Mouse (Mus musculus) adrenal gland, postnatal 14 days (tissue): ENCODE data around the gene Tgfb3. TPM values are rescaled to one million over a fixed set of nuclear protein-coding genes. Genes with fewer than 3 reads are reported as not detected.

Experiments used
- DNase-seq: peaks from one replicate; pipeline ENCODE4 v3.0.0; 2021; ENCODE audit warnings: mixed read lengths
- total RNA-seq: library from RNA; stranded (reverse); gene quantifications from 2 replicates; pipeline ENCODE4 v1.2.3, GENCODE M21; 2021

Gene Tgfb3
- total RNA-seq, 1 experiment from 2014 or later = 11.3 TPM

DNA sequence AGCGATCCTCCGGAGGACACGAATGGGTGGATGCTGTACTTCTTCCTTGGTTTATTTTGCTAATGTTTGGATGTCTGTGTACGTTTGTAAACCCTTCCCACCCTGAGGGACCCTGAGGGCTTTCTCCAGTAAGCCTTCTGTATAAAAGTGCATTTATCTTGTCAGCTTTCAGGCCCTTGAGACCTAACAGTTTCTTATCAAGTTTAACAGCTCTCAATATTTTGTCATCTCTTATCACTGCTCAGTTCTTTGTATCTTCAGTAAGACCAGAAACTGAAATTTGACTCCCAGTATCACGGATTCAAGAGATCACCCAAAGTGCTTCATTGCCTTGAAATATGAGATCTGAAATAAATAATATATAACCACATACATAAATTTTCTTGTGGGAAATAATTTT, 47.9 kb downstream of the Tgfb3 start:
- DNase-seq = no peak

DNA sequence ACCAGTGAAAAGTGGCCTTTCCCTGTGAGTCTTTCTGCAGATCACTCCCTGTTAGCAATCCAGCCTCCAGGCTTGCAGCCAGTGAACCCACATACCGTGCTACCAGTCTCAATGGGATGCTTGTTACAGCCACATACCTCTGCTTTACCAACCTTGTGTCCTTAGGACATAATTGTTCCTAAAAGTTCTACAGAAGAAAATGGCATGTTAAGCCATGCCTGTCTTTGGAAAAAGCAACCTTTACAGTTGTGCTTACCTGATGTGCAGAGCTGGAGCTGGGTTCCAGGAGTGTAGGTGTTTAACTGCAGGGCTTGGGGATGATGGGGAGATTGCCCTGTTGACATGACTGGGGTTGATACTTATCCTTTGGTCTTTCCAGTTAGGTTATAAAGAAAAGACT, 51.1 kb downstream of the Tgfb3 start:
- DNase-seq = no peak

DNA sequence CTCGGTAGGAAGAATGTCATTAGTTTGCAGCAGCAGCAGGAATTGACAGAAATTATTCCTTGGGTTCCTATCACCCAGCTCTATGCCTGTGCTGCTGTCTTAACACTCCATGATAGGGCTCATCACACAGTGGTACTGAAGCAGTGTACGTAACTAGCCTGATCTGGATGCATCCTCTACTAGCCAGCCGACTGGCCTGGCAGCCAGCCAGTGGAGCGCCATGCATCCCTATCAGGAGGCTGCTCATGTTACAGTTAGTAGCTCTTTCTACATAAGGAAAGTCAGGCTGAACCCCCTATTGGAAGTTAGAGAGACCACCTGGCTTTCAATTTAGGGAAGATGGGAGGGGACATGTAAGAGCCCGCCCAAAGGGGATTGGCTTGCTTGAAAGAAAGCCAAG, 51.8 kb downstream of the Tgfb3 start:
- DNase-seq = no peak

DNA sequence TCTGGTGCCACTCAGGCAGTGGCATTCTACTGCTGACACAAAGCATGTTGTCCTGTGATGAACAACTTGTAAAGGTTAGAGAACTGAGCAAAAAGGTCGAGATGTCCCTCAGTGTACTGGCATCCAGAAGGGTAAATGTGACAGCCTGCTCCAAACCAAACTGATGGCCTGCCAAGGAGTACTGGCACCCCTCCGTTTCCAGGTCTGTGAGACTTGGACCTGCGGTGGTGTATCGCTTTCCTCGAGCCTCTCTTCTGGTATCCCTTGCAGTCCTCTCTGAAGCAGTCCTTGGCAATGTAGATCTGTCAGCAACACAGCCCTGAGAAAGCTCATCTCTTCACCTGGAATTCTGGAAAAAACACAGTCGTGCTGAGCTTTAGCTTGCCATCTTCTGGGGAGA, 53.4 kb downstream of the Tgfb3 start:
- no peak for DNase-seq

GRCm38 (mm10) chr12:86024426-86024825, 54.4 kb downstream of the Tgfb3 start:
- peak; percentile 59 for DNase-seq

DNA sequence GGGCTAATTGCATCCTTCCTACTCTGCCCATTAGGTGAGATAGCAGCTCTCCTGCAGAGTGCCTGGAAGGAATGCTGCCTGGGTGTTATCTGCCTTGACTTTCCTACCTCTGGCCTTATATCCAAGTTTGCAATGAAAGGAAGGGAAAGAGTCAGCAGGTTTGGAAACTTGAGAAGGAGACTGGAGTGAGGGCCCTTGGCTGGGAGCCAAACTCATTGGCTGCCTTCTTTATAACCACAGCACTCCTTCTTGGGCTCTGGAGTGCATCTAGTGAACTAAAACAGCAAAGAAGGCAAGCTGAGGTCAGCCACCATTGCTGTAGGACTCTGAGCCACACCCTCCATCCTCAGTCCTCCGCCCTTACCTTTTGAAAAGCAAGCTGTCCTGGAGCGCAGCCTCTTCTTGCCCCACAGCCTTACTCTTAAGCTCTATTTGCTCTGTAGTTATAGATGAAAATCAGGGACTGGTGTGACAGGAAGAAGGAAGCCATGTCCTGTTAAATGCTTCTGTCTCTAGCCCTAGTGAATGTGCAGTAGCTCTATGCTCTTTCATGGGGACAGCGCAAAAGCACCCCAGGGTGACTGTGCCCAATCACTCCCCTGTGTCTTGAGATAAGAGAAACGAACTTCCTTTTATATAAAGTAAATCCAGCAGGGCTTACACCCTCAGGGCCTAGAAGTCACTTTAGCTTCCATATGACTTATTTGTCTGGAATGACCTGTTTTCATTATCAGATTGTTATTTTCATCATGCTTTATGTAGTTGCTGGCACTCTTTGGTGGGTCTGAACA, 55.6 kb downstream of the Tgfb3 start:
- DNase-seq = no peak

DNA sequence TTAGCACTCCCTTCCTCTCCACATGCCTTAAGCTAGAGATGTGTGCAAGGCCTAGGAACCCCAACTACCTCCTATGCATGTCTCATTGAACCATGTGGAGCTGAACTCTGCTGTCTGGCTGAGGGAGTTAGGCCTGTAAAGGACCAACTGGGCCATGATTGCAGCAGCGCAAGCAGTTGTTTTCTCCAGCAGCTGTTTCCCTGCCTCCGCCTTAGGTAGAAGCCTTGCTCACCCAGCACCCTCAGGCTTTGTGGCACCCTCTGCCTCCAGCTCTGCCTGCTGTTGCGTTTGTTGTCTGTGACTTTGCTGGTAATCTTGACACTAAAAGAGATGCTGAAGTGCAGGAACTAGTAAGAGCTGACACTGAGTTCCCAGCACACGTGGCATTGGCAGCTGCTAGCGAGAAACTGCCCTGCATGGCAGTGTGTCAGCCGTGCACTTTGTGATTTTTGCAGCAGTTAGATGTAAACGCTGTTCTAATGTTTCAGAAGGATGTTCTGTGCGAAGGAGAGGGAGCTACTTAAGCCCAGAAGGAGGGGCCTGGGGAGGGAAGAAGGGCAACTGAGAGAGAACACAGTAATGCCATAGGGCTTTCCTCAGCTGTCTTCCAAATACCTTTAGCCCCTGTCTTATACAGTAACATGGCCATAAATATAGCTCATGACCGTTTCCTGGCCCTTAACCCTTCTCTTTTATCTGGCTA, 56.4 kb downstream of the Tgfb3 start:
- no peak for DNase-seq

DNA sequence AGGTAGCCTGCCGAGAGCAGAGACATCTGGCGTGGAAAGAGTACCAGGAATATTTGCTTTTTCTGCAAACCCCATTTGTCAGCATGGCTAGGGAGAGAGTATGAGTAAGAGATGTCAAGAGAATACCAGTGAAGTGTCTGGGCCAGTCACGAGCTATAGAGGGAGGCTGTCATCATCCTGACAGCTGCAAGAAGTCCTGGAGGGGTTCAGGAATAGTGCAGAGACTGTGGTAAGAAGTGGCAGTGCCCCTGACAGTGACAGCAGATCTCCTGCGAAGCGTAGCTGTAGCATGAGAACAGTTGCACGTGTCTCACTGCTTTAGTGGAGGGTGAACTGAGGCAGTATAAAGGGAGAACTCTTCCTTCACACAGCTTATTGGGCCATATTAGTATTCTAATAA, 57.3 kb downstream of the Tgfb3 start:
- no peak for DNase-seq

GRCm38 (mm10) chr12:86017360-86017759, 61.5 kb downstream of the Tgfb3 start:
- no peak for DNase-seq

DNA sequence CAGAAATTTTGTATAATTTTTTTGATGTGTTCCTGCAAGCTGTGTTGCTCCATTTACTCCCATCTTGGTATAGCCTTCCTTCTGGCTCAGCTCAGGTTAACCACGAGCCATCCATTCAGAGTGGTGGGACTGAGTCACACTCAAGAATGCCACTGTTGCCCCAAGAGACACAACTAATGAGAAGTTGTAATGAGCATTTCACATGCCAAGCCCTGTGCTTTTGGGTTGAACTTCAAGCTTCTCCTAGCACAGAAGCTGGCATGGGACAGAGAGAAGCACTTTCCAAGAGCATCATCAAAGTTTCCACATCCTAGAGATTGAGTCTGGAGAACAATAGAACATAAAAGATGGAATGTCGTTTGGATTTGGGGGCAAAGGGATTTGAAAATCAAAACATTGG, 63.7 kb downstream of the Tgfb3 start:
- DNase-seq = no peak

GRCm38 (mm10) chr12:86014621-86015020, 64.2 kb downstream of the Tgfb3 start:
- no peak for DNase-seq

DNA sequence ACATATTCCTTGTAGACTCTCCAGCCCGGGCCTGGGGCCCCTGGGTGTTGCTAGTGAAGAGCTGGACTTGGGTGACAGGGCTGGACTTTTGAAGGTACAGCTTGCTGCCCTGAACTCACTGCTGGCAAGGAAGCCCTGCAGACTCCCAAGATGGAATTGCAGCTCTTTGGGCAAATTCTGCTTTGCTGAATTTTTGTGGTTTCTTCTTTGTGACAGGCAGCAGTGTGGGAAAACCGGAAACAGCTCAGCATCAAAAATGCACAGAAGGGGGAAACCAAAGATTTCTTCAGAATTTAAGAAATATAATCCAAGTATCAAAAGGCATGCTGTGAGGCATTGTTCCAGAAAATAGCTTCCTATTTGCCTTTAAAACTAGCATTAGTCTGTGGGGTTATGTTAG, 64.7 kb downstream of the Tgfb3 start:
- no peak for DNase-seq

- no peak for DNase-seq
These were observed 66.6 kb downstream of the Tgfb3 start for GRCm38 (mm10) chr12:86012195-86012594.

GRCm38 (mm10) chr12:86010656-86011055, 68.2 kb downstream of the Tgfb3 start:
- no peak for DNase-seq

DNA sequence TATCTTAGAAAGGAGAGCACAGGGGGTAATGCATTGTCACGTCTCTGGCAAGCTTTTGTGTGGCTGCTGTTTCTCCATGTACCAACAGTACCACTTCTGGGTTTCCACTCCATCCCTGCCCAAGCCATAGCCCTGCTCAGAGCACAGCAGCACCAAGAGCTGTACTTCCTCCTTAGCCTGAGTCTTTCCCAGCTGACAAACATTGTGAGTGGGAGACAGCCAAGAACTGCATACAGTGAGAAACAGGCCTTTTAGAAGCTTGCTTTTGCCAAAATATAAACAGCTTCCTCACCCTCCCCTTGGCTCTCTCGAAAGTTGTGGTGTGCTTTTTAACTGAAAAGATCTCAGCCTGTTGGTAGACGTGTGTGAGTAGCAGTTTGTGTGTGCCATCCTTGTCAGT, 71.5 kb downstream of the Tgfb3 start:
- DNase-seq = no peak

Other genes starting within 250 kb of the Tgfb3 start
- gene Ift43, start 3.5 kb upstream of the Tgfb3 start, total RNA-seq = 23.3 and 25.3 TPM in 2 replicates
- gene Gpatch2l, start 162.8 kb upstream of the Tgfb3 start, total RNA-seq = 23.3 and 25.8 TPM in 2 replicates